Mouse (Mus musculus) gastrocnemius, postnatal 36 days (tissue): ENCODE results near the gene Ddx28. TPM values are rescaled to one million over a fixed set of nuclear protein-coding genes. Genes with fewer than 3 reads are reported as not detected.

Experiments
- DNase-seq, 2 experiments: peaks; one replicate each; pipeline ENCODE4 v3.0.0; 2022
- intact Hi-C: fragments of 180-260 bp; cut with DNase I; formaldehyde crosslinking; loops from one replicate; pipeline ENCODE4 v1.15.1; 2025
- long read RNA-seq, 2 experiments: library from polyadenylated mRNA; stranded (forward); transcript quantifications; one replicate each; pipeline ENCODE4 v2.0.0; 2021
- total RNA-seq, 2 experiments: library from RNA; stranded (reverse); gene quantifications; 2 replicates each; pipeline ENCODE4 v1.2.3; 2021

The Ddx28 gene
- total RNA-seq, result 1 to 10 TPM; 8.2 to 9.6 TPM
- long read RNA-seq, experiment 1, transcript Ddx28-201 (1 exons, 2,262 nt), result major isoform, 13 of 13 reads
- long read RNA-seq, experiment 1, partial matches to known transcripts, result 0 of 13 reads
- long read RNA-seq, experiment 1, other reads (novel, unspliced or antisense), result 0 of 13 reads
- long read RNA-seq, experiment 2, transcript Ddx28-201 (1 exons, 2,262 nt), result major isoform, 11 of 11 reads
- long read RNA-seq, experiment 2, partial matches to known transcripts, result 0 of 11 reads
- long read RNA-seq, experiment 2, other reads (novel, unspliced or antisense), result 0 of 11 reads

- intact Hi-C loops, result no loop called here
- no peak for DNase-seq
These were observed at the start of gene Ddx28 for GRCm38 (mm10) chr8:106011643-106011986. TSS of gene Ddx28 (minus strand) at chr8:106011882.

GRCm38 (mm10) chr8:106060521-106060920 is 48.8 kb upstream of the Ddx28 start:
- no peak for DNase-seq
- intact Hi-C loops, result no loop called here

GRCm38 (mm10) chr8:106059613-106060371 is 48.1 kb upstream of the Ddx28 start:
- DNase-seq, result peak in 1 of 2 experiments; percentile 49
- intact Hi-C loops, result no loop called here

DNA sequence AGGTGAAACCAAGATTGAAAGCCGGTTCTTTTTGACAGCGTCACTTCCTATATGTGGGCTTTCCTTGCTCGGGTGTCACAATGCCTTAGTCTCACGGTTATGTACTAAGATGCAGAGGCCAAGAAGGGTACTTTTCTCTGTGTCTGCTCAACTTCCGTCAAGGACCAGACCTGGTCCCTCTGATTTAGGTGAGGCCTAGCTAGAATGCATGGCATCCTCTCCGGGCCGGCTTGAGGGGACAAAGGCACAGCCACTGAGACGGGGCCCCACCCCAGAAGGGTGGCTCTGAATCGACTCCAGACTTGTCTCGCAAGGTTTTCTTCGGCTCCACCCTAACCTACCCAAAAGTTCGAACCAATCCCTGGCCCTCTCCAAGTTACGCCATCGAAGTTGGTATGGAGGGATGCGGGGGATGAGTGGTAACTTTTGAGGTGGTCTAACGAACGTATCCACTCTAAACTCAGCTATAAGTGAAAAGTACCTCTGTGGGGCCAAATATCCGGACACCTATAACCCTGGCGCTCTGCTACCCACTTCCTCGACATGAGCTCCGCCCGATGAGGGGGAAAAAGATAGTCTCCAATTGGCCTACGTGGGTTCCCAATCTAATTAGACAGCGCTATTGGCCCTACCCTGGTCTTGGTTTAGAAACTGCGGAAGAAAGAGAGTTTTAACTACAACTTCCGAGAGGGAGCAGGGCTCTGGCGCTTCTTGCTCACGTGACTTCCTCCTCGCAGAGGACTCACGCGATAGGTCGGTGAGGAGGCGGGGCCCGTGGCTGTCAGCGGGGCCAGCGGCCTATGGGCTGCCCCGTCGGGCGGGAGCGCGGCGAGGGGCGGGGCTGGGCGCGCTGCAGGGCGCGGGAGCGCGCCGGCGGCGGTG is 47.3 kb upstream of the Ddx28 start, which contains the start of gene Nfatc3:
Gene Nfatc3, plus strand, starts transcription at position 110 of the 882 bp plus-strand sequence.
- DNase-seq, result peak; percentile 88 to 94
- intact Hi-C loops, result no loop called here

DNA sequence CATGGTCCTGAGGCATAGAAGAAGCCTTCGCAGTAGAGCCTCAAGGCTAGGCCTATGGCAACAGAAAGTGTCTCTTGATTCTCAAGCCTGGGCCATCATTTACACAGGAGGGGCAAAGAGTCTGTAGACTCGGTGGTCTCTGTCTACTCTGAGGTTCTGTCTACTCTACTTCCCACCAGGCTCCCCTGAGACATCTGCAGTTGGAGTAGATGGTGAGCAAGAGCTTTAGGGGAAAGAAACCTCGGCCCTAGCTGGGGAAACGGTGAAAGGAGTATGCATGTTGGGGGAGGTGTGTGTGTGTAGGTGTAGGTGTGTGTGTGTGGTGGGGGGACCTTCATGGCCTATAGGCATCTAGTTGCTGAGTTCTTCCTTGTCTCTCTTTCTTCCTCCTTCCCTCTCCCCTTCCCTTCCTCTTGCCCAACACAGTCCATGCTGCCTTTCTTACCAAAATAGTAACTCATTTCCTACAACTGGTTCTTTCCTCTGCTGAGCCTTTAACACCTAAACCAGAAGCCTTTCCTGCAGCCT is 44.8 kb upstream of the Ddx28 start:
- intact Hi-C loops, result no loop called here

GRCm38 (mm10) chr8:106055038-106055437 is 43.4 kb upstream of the Ddx28 start:
- no peak for DNase-seq
- intact Hi-C loops, result no loop called here

More for the DNA sequence above, 44.8 kb upstream of the Ddx28 start:
- no peak for DNase-seq

DNA sequence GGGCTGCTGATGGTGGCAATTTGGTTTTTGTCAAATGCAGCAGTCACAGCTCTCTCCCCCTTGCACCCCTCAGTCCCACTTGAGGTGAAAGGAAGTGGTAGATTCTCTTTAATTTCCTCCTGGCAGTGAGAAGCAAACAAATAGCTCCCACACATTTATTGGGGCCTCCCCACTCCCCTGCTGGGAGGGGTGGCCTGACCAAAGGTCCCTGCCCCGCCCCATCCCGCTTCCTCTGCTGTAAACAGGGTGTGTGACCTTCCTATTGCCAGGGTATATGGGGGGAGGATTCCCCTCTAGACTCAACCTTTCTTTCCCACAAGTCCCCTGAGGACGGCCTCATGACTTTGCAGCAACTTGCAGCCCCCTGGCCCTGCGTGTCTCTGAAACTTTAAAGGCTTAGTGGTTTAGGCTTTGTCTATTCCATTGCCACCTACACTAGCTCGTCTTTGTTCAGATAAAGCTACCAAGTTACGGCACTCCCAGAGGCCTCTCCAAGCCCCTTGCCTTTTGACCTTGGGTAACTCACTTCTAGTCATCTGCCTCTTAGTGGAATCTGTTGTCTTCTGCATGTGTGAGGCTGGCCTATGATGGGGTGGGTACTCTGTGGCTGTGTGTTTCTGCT is 42.6 kb upstream of the Ddx28 start:
- intact Hi-C loops, result no loop called here
- DNase-seq, result no peak

- no peak for DNase-seq
- intact Hi-C loops, result no loop called here
These were observed 40.9 kb upstream of the Ddx28 start for GRCm38 (mm10) chr8:106052510-106053089.

DNA sequence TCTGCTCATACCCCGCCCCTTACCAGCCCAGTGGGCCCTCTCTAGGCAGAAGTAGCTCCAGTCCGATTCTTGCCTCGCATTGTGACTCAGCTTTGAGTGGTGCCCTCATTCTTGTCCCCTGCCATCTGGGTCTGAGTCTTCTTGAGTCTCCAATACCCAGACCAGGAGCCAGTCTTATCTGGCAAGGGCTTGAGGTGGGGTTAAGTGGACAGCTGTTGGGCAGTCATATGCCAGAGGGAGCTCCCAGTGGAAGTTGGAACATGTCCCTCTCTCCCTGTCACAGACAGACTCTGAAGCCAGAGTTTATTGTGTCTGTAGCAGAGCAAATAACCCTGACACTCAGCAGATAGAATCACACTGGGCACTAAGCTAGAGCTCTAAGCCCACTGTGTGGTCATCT is 39.4 kb upstream of the Ddx28 start:
- no peak for DNase-seq
- intact Hi-C loops, result no loop called here

- intact Hi-C loops, result no loop called here
- DNase-seq, result no peak
These were observed 38.2 kb upstream of the Ddx28 start for GRCm38 (mm10) chr8:106049840-106050239.

GRCm38 (mm10) chr8:106047854-106048630 is 36.4 kb upstream of the Ddx28 start:
- DNase-seq, result no peak
- intact Hi-C loops, result no loop called here

DNA sequence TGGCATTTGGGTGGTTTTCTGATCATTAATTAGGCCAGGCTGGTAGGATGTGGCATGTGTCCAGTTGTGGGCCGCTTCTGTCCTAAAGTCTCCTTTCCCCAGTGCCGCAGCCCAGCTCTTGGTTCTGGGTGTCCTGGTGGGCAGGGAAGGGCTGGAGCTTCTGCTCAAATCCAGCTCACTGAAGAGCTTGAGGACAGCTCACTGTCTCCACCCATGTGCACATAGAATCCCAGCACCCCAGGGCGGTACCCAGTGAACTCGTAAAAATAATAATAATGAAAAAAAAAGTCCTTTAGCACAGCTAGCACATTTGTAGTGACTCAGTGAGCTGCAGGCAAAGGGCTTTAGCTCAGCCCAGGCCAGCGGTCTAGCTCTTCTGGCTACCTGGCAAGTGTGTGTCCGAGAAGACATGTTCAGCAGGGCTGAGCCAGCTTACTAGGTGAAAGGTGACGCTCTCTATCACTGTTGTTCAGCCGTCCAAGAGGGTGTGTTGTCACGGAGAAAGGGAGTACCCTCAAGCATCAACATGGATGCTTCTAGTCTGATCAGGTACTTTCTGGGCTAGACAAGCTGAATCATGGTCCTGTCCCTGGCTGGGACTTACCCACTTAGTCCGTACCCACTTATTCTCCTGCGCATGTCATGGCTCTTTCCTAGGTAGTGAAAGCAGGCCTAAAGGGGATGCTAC is 35.3 kb upstream of the Ddx28 start:
- no peak for DNase-seq
- intact Hi-C loops, result no loop called here

- intact Hi-C loops, result no loop called here
These were observed 32.5 kb upstream of the Ddx28 start for GRCm38 (mm10) chr8:106044151-106044550.

DNA sequence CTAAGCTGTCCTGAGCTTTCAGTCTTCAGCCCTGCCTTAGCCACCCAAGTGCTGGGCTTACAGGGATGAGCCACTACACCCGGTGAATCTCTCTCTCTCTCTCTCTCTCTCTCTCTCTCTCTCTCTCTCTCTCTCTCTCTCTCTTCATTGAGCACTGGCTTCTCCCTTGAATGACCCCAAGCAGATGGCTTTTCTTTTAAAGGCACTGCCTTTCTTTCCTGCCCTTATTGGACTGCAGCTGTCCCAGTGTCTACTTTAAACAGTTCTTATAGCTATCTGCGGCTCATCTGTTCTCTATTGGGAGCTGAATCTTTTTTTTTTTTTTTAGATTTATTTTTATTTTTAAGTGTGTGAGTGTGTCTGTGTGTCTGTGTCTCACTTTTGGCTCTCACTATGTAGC is 31.4 kb upstream of the Ddx28 start:
- DNase-seq, result no peak
- intact Hi-C loops, result no loop called here

More at GRCm38 (mm10) chr8:106044151-106044550, 32.5 kb upstream of the Ddx28 start:
- peak; percentile 29 to 47 for DNase-seq

DNA sequence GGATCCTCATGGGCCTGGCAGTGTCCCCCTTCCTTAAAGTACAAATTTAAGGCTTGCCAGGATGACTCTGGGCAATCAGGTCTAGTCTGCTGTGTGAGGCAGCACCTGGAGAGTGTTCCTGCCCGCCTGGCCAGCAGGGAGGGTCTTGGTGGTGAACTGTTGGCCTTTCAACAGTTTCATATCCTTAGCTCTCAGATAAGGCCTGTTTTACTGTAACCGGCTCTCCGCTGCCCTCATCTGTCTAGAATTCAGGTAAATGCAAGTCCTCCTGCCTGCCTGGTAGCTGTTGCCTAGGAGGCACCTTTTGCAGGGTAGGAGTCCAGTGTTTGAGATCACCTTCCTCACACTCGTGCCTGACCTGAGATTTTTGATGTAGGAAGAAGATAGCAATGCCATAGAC is 28.5 kb upstream of the Ddx28 start:
- no peak for DNase-seq
- intact Hi-C loops, result no loop called here

DNA sequence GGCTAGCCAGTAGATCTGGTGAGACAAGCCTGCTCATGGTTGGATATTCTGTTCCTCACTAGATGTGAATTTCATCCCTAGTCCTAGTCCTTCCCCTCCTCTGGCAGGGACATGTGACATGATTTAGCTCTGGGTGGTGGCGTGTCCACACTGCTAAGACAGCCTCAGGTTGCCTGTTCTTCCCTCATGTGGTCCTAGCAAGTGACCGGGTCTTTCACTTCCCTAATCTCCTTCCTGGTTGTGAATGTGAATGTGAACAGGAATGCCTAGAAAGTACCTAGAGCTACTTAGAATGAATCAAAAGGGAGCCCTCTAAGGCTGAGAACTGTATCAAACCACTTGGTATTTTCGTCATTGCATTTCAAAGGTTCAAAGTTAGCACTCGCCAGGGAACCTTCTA is 27.9 kb upstream of the Ddx28 start:
- intact Hi-C loops, result no loop called here
- no peak for DNase-seq

- intact Hi-C loops, result no loop called here
These were observed 27.0 kb upstream of the Ddx28 start for GRCm38 (mm10) chr8:106038721-106039120.

DNA sequence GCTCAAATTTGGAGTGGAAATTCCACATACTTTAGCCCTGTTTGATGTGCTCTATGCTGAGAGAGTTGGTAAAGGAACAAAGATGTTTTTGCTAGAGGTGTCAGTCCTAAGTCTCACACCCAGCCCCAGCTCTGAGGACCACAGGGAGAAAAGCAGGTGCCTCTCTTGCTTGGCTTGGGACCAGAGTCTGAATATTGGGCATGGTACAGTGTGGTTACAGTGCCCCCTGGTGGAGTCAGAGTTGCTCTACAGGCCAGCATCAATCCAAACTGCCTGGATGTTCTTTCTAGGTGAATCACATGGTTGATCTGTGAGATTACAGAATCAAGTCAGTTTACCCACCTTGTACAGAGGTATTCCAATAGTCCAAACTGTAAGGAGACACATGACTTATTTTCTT is 10.8 kb upstream of the Ddx28 start:
- intact Hi-C loops, result loop anchor here (1.0 to 10.0 kb wide), 3 partner anchors 31 to 308 kb away; partner anchors contain the start of gene Dus2
- peak; percentile 45 to 54 for DNase-seq

More at GRCm38 (mm10) chr8:106038721-106039120, 27.0 kb upstream of the Ddx28 start:
- no peak for DNase-seq
